Mouse (Mus musculus) CD8-positive naive resting alpha-beta T cell, adult 2 months (primary cell): Measurements from ENCODE around the gene Ccdc57.

ENCODE experiments used
- DNase-seq, 2 experiments: peaks; one replicate each; pipeline ENCODE4 v3.0.0; 2022; ENCODE audit warnings: low read depth in 2 of 2, low spot score in 2 of 2

Ccdc57 gene

DNA sequence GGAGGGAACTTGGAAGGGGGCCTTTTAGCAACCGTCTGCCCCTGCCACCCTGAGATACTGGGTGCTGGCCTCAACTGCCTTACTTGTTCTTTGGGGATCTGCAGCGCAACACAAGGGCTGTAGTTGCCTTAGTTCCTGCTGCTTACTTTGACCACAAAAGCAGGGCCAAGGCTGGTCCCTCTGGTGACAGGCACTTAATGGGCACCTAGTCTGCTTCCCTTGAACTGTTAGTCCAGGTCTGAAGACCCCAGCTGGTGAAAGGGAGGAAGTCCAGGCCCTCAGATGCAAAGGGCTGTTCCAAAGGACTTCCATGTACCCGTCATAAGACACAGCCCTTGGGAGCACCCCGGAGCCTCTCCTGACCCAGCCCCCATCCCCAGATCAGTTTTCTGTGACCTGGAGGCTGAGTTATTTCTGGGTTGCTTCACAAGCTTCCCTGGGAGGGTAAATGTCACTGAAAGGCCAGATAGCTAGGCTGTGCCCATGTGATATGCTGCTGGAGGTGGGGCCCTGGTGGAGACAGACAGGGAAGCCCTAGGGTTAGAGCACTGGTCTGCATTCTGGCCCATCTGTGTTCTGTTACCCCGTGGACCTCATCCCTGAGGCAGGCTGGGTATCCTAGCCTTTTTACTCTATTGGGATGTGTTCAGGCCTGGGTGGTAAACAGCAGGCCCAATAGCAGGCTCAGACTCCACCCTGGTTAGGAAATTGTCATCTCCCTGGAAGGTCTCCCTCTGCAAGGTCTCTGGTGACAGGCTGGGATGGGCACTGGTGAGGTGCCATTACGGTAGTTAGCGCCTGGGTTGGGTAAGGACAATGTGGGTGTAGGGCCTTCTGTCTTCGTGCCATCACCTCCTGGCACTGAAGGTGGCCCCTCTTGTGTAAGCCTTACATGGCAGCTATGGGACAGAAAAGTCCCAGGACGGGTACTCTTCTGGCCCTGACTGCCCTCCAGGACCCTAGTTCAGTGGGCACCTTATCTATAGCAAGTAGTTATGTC lies 19.4 kb upstream of the Ccdc57 start:
- no peak for DNase-seq

- DNase-seq: no peak
Measured at GRCm38 (mm10) chr11:120951237-120951636, 18.6 kb upstream of the Ccdc57 start.

DNA sequence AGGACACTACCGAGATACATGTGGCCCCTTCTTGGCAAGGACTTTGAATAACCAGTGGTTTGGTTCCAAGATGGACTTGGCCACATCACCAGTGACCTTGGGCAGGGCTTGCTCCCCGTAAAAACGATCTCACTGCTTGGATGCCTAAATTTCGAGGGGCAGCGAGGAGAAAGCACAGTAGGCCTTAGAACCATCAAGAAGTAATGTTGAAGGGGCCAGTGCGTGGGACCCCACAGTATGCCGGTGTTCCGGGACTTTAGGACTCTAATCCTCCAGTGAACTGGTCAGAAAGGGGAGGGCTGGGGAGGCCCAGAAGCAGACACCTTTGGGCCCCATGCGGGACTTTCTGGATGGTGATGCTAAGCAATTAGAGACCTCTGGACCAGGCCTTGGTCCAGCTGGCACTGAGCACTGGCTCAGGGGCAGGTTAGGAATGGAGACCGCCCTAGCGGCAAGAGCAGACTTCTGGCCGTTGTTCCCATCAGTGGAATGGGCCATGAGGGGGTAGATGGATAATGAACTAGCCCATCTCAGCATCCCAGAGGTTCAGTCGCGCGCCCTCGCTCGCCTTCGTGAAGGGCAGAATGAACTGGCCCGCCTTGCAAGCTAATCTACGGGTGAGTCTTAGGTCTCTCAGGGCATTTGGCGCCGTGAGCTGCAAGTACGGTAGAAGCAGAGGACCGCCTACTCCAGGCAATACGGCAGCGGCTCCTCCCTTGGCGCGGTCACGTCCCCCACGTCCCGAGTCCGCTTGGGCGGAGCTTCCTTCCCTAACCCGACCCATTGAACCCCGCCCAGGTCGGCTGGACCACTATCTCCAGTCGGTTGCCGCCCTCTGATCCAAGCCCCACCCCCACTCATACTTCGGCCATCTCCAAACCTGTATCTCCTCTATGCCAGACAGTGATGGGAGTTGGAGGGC lies 17.9 kb upstream of the Ccdc57 start:
- peak; percentile 20 to 37 for DNase-seq

- DNase-seq: no peak
Measured at GRCm38 (mm10) chr11:120949863-120950262, 17.2 kb upstream of the Ccdc57 start.

DNA sequence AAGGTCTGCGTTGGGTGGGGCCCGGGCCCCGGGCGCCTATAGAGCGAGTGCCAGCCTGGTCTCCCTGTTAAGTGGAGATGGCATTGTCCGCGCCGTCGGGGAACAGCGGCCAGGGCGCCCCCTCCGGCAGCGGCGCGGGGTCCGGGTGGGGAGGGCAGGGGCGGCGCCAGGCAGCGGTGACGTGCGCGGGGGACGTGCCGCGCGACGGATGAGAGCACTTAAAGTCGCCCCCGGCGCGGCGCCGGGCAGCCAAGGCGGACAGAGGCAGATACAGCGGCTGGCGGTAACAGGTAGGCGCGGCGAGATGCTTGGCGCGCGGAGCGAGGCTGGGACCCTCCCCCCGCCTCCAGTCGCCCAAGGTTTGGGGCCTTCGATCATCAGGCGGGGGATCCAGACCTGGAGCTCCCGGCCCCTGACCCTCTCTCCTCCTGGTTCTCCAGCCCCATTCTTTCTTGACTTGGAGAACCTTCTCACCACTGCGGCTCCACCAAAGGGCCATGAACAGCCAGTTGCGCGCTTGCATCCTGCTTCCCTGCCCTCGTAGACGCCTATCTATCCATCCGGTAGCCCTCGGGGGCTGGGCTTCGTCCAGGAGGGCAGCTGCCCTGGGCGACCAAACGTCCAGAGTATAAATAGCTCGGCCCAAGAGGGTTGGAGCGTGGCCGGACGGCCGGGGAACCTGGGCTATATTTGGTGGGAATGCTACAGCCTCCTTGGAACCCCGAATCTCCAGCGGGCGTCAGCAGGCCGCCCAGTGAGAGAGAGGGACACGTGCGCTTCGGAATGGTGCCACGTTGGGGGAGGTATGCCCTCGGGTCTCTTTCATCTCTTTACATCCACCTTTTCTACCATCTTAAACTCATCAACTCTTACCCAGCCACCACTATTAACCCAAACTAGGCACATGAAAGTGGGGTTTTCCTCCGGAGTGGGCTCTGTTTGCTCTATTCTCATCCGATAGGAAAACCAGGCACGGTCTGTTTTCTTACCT lies 16.5 kb upstream of the Ccdc57 start:
- peak in 1 of 2 experiments; percentile 24 for DNase-seq

DNA sequence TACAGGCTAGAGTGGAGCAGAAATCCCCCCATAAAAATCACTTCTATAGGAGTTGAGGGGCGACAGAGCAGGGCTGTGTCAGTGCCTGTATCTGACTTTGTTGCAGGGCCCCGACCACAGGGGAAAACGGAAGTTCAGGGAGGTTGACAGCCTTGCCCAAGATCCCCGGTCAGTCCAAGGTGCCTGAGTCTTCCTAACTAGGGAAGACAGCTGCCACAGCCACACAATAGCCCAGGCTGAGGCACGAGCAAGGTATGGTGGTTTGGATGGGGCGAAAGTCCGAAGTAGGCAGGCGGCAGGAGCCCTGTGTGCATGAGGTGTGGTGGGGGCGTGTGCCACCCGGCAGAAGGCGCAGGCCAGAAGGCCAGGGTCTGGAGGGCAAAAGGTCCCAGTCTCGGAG lies 15.7 kb upstream of the Ccdc57 start, which contains the start of gene Slc16a3:
Gene Slc16a3 (plus strand): TSS at position 153 of the 400 bp plus-strand sequence.
- DNase-seq: peak in 1 of 2 experiments; percentile 15

GRCm38 (mm10) chr11:120945926-120946325 lies 13.3 kb upstream of the Ccdc57 start:
- DNase-seq: no peak

- no peak for DNase-seq
Measured at GRCm38 (mm10) chr11:120945266-120945665, 12.6 kb upstream of the Ccdc57 start.

GRCm38 (mm10) chr11:120940959-120941358 lies 8.3 kb upstream of the Ccdc57 start:
- no peak for DNase-seq

DNA sequence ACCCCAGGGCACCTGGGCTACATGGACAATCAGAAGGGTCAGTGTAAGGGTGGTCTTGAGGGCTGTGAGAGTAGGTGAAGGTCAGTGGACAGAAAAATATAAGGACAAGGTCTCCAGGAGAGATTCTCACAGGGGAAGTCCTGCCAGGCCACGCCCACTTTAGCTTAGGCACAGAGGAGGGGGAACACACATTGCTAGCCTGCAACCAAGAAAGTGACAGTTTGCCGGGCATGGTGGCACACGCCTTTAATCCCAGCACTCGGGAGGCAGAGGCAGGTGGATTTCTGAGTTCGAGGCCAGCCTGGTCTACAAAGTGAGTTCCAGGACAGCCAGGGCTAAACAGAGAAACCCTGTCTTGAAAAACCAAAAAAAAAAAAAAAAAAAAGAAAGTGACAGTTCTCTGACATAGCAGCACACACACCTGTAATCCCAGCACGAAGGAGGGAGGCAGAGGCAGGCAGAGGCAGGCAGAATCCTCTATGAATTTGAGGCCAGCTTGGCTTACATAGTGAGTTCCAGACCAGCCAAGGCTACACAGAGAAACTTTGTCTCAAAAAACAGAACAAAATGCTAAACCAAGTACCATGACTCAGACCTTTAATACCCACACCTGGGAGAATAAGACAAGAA lies 7.2 kb upstream of the Ccdc57 start:
- DNase-seq: no peak

DNA sequence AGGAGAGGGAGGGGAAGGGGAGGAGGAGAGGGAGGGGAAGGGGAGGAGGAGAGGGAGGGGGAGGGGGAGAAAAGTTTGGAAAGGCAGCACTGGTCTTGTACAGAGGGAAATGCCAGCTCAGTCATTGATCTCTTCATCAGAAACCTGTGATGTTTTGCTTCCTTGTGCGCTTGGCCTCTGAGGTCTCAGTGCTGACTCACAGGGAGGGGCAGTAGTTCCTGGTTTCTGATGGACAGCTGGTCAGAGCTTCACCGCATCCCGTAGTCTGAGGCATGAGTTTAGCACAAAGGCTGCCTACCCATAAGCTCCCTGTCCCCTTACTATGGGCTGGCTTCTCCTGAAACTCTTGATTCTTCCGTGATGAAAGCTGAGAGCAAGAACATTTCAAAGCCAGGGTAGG lies 6.1 kb upstream of the Ccdc57 start:
- no peak for DNase-seq

DNA sequence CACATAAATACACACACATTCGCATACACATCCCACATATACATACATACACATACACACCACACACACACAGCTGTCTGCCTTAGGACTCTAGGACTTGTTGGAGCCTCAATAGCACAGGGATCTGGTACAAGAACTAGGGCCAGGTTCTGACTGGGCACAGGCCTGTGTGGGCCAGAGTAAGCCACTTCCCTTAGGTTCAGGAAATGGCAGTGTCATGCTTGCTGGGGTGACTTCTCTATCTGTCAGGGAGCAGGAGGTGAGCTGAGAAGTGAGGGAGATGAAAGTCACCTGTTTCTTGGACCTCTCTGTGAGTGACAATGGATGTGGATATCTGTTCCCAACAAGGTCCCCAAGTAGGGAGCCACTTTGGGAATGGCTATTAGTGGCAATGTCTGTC lies 5.3 kb upstream of the Ccdc57 start:
- no peak for DNase-seq

DNA sequence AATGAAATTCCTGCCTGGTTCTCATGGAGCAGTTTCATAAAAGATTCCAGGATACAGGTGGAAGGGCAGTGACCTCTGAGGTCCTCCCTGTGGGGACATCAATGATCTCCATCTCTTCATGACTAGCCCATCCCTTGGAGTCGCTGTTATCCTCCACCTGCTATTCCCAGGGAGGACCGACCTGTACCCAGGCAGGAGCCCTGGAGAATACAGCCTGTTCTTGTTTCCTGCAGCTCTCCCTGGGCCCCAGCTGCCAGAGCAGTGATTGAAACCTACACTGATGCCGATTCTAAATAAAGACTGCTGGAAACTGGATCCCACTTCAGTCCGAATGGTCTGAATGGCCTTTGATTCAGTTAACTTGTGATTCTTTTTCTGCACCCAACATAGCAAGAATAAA lies 1.2 kb downstream of the Ccdc57 start:
- no peak for DNase-seq

DNA sequence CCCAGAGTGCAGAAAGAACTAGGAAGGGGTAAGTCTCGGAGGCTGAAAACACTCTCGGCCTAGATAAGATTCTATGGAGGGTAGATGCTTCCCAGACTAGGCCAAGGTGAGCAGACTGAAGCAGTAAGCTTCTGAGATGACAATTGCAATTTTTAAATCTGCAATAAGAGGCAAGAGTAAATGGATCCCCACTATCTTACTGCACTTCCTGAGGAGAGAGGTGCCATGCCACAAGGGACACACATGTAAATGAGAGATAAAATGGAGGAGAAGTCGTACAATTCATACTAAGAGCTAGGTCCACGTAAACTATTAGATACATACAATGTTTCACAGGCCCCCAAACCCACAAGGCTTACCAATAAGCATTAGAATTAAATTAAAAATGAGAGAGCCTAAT lies 4.2 kb downstream of the Ccdc57 start:
- no peak for DNase-seq

DNA sequence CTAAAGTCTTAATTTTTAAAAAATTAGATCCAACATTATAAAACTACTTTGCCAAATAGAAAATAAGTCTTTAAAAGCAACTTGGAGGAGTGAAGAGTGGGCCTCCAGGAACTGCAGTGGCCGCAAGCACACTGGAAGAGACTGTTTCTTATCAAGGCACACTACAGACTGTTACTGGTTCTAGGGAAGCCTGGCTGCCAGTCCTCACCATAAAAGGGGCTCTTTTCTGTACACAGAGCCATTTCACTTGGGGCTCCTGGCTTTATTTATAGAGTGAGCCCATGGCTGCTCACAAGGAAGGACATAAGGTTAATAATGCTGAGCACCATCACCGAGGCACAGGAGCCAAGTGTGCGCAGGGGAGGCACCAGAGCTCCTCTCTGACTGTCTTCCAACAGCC lies 10.1 kb downstream of the Ccdc57 start:
- DNase-seq: no peak

GRCm38 (mm10) chr11:120917756-120918155 lies 14.9 kb downstream of the Ccdc57 start:
- no peak for DNase-seq

DNA sequence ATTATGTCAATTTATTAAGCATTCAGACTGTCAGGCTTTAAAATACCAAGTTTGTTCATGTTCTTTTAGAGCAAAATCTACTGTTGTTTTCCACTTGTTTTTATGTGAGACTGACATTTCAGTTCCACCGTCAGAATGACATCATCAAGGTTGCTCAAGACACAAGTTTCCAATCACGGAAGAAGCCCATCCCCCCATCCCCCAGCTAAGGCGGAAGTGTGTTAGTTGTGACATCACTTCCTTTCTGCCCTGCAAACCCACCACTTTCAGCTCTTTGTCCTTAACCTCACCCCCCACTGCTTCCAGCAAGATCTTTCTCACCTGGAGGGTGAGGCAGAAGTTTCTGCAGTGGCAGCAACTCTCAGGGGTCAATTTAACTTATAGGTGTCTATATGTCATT lies 16.2 kb downstream of the Ccdc57 start:
- peak; percentile 24 to 45 for DNase-seq

DNA sequence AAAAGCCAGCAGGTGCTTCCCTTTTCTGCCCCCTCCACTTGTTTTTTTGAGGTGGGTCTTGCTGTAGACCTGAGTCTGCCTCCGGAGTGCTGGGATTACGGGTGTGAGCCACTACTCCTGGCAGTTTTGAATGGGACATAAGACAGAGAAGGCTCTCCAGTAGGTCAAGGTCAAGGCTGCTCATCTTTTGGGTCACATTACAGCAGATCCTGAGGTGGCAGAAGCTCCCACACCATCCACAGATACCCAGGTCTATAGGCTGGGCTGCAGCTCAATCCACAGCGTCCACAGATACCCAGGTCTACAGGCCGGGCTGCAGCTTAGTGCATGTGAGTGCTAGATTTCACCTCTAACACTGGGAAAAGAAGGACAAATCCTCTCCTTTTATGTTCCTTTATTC lies 18.9 kb downstream of the Ccdc57 start:
- no peak for DNase-seq

DNA sequence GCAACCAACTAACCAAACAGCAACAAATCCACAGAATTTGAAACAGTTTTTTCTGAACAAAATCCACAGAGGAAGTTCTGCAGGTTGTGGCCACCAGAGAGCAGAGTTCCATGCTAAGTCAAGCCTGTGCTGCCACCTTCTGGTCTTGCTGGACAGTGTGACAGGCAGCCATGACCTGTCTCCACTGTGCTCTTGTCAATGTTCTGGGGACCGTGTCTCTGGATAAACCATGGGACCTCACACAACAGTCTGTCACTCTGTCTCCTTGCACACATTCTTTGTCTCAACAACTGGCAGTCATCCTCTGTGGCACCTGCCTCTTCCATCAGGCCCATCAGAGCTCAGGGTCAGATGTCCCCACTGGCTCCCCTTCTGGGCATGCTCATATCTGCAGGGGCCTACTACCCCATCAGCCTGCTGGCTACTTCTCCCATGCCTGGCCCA lies 27.2 kb downstream of the Ccdc57 start:
- DNase-seq: peak; percentile 67 to 81

- no peak for DNase-seq
Measured at GRCm38 (mm10) chr11:120904561-120904960, 28.1 kb downstream of the Ccdc57 start.
